Mouse (Mus musculus) embryonic facial prominence, embryonic 12.5 days (tissue): ENCODE measurements at regions not wholly inside any gene's neighbourhood (a gene's known extent, or its start where the extent isn't known, plus 50 kb on each side); places are given as distances from the start of the nearest gene placed in this dataset.

Experiments used
- ATAC-seq: fragments of 200-750 bp; cut with Nextera tagmentation; 2 replicates; pipeline ENCODE4 v1.8.0; 2017; ENCODE audit not compliant: insufficient number of reproducible peaks, insufficient read depth, low FRiP score, low TSS enrichment
- H3K27ac ChIP-seq: fragments of 300-500 bp; sonication (generic); 2 replicates; pipeline ENCODE4 v1.5.1; 2016; ENCODE audit warnings: mild to moderate bottlenecking
- H3K27me3 ChIP-seq: fragments of 300-500 bp; sonication (generic); 2 replicates; pipeline ENCODE4 v1.6.1; 2016; ENCODE audit warnings: mild to moderate bottlenecking, moderate library complexity
- H3K36me3 ChIP-seq: fragments of 300-500 bp; sonication (generic); 2 replicates; pipeline ENCODE4 v1.6.1; 2016; ENCODE audit warnings: mild to moderate bottlenecking
- H3K4me1 ChIP-seq: fragments of 300-500 bp; sonication (generic); 2 replicates; pipeline ENCODE4 v1.6.1; 2016
- H3K4me2 ChIP-seq: fragments of 300-500 bp; sonication (generic); replicated peaks from 2 replicates; pipeline ENCODE4 v1.6.1; 2016; ENCODE audit warnings: mild to moderate bottlenecking, moderate library complexity
- H3K4me3 ChIP-seq: fragments of 300-500 bp; sonication (generic); 2 replicates; pipeline ENCODE4 v1.5.1; 2016; ENCODE audit warnings: mild to moderate bottlenecking
- H3K9ac ChIP-seq: fragments of 300-500 bp; sonication (generic); 2 replicates; pipeline ENCODE4 v1.6.1; 2016; ENCODE audit warnings: mild to moderate bottlenecking, moderate library complexity
- H3K9me3 ChIP-seq: fragments of 300-500 bp; sonication (generic); 2 replicates; pipeline ENCODE4 v1.6.1; 2016; ENCODE audit warnings: mild to moderate bottlenecking, moderate library complexity
- WGBS: fragments of 180-500 bp; shearing (Covaris S2); methylation state at CpG from one replicate; pipeline ENCODE4 v1.1.7; 2016; 5-methylcytosine and 5-hydroxymethylcytosine counted together

- Histone ChIP-seq H3K9me3 (no peaks in the 10 kb centered on the region), H3K9ac (no peak overlapping the region), H3K4me3 (no peak overlapping the region), H3K27me3 (no peaks in the 10 kb centered on the region), H3K27ac (no peak overlapping the region), H3K36me3 (no peaks in the 10 kb centered on the region), H3K4me2 (no peak overlapping the region), H3K4me1 (no peaks in the 10 kb centered on the region)
- no peak for ATAC-seq
- 72% methylated on average over 7 of the region's 7 CpGs for WGBS
Observed at GRCm38 (mm10) chr13:31425825-31426500, 130.0 kb upstream of the Foxq1 start.

DNA sequence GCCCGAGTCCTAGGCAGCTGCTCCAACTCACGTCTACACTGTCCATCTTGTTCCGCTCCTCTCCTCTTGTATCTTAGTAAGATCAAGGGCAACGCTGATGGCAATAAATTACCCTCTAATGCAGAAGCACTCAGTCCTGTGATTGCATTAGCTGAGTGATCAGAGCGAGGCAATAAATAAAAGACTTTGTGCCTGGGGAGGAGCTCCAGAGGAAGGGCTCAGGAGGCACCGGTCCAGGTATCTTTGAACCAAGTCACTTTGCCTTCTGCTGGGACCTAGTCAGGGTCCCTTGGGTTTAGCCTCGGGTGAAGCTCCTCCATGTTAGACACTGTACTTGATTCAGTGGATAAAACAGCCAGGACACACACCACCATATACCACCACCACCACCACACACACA is 119.5 kb upstream of the Foxq1 start:
- Histone ChIP-seq H3K4me3 (no peak overlapping the region), H3K36me3 (no peaks in the 10 kb centered on the region), H3K9me3 (no peaks in the 10 kb centered on the region), H3K9ac (no peak overlapping the region), H3K27ac (no peak overlapping the region), H3K4me2 (no peak overlapping the region), H3K4me1 (no peaks in the 10 kb centered on the region), H3K27me3 (no peaks in the 10 kb centered on the region)
- no peak for ATAC-seq
- WGBS: 85% methylated on average over 7 of the region's 7 CpGs

DNA sequence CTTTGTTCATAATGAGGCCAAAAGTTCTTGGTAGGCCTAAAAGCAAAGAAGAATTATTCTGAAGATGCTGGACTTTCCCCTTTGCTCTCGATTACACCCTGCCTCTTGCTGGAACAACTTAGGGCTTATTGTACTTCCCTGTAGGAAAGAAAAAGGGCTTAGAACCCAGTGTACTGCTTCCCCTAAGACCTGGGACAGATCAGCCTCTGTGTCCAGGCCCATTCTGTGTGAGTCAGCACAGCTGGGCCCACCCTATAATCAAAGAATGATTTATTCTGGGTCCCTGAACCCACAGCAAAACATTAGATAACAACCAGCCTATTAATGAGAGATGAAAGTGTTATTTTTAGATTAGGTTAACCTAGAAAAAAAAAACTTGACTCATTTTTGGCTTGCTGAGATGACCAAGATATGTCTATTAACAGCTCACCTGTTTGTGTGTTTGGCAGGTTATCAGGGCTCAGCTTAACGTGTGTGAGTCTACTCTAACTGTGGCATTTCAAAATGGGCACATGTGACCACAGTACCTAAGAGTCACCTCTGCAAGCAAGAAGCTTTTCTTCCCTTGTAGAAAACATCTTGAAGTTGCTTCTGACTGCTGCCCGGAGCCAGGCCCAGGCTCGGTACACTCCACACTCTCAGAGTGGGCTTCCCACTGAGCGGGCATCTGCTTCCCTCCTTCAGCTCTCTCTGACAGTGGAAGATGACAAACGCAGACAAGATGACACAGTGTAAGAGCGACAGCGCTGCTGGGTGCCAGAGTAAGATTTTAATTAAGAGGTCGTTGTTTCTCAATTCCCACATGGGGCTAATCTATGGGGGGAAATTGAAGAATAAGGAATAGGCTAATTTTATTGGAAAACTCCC is 115.9 kb upstream of the Foxq1 start:
- Histone ChIP-seq H3K36me3 (no peaks in the 10 kb centered on the region), H3K4me1 (no peaks in the 10 kb centered on the region), H3K27me3 (no peaks in the 10 kb centered on the region), H3K9ac (no peak overlapping the region), H3K27ac (no peak overlapping the region), H3K9me3 (no peaks in the 10 kb centered on the region), H3K4me2 (no peak overlapping the region), H3K4me3 (no peak overlapping the region)
- 64% methylated on average over 9 of the region's 9 CpGs for WGBS
- ATAC-seq: no peak

GRCm38 (mm10) chr13:31458883-31459282 is 97.1 kb upstream of the Foxq1 start:
- Histone ChIP-seq H3K27me3 (no peaks in the 10 kb centered on the region), H3K9ac (no peak overlapping the region), H3K4me3 (no peak overlapping the region), H3K27ac (no peak overlapping the region), H3K36me3 (no peaks in the 10 kb centered on the region), H3K4me1 (no peaks in the 10 kb centered on the region), H3K9me3 (no peaks in the 10 kb centered on the region), H3K4me2 (no peak overlapping the region)
- no peak for ATAC-seq
- 83% methylated on average over 2 of the region's 2 CpGs for WGBS

GRCm38 (mm10) chr13:31465141-31465540 is 90.8 kb upstream of the Foxq1 start:
- H3K27me3 ChIP-seq: no peaks in the 10 kb centered on the region
- no peak overlapping the region for H3K4me2 ChIP-seq
- H3K4me1 ChIP-seq: no peaks in the 10 kb centered on the region
- H3K9me3 ChIP-seq: no peaks in the 10 kb centered on the region
- H3K9ac ChIP-seq: no peak overlapping the region
- H3K4me3 ChIP-seq: no peak overlapping the region
- H3K36me3 ChIP-seq: no peaks in the 10 kb centered on the region
- ATAC-seq: no peak
- 84% methylated on average over 8 of the region's 8 CpGs for WGBS
- H3K27ac ChIP-seq: no peak overlapping the region

DNA sequence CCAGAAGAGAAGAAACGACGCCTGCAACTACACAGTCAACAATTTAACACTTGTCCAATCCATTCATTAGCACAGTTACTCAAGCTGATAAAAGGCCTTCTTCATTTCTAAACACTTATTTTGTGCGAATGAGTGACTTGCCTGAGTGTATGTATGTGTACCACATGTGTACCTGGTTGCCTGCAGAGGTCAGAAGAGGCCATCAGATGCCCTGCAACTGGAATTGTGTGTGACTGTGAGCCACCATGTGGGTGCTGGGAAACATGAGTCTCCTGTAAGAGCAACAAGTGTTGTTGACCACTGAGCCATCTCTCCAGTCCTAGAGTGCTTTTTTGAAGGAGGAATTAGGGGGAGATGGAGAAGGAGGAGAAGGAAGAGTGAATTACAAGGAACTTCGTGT is 90.2 kb upstream of the Foxq1 start:
- no peak overlapping the region for H3K9ac ChIP-seq
- no peak overlapping the region for H3K27ac ChIP-seq
- H3K4me1 ChIP-seq: no peaks in the 10 kb centered on the region
- no peaks in the 10 kb centered on the region for H3K27me3 ChIP-seq
- H3K9me3 ChIP-seq: no peaks in the 10 kb centered on the region
- WGBS: 80% methylated on average over 4 of the region's 4 CpGs
- no peak overlapping the region for H3K4me3 ChIP-seq
- ATAC-seq: no peak
- no peaks in the 10 kb centered on the region for H3K36me3 ChIP-seq
- H3K4me2 ChIP-seq: no peak overlapping the region

DNA sequence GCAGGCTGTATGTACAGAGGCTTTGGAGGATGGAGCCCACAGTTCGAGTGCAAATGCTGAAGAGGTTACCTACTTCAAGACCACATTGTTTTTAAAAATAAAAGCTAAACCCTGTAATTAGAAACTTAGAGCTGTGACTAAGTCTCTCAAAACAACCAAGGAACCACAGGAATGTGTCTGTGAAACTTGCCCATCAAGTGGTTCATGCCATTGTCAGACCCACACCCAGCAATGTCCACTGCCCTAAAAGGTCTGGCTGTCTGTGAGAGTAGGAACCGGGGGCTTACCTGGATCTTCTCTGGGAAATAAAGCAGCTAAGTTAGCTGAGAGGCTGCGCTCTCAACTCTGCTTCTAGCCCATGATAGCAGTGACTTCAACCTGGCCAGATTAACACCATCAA is 87.8 kb upstream of the Foxq1 start:
- Histone ChIP-seq H3K4me3 (no peak overlapping the region), H3K27ac (no peak overlapping the region), H3K36me3 (no peaks in the 10 kb centered on the region), H3K4me1 (no peaks in the 10 kb centered on the region), H3K27me3 (no peaks in the 10 kb centered on the region), H3K9ac (no peak overlapping the region), H3K9me3 (no peaks in the 10 kb centered on the region), H3K4me2 (no peak overlapping the region)
- WGBS: 72% methylated on average over 3 of the region's 3 CpGs
- no peak for ATAC-seq

GRCm38 (mm10) chr13:31468983-31469382 is 87.0 kb upstream of the Foxq1 start:
- no peak for ATAC-seq
- WGBS: 67% methylated on average over 3 of the region's 3 CpGs
- no peaks in the 10 kb centered on the region for H3K36me3 ChIP-seq
- no peak overlapping the region for H3K27ac ChIP-seq
- H3K9me3 ChIP-seq: no peaks in the 10 kb centered on the region
- no peaks in the 10 kb centered on the region for H3K27me3 ChIP-seq
- H3K9ac ChIP-seq: no peak overlapping the region
- H3K4me3 ChIP-seq: no peak overlapping the region
- no peaks in the 10 kb centered on the region for H3K4me1 ChIP-seq
- H3K4me2 ChIP-seq: no peak overlapping the region

DNA sequence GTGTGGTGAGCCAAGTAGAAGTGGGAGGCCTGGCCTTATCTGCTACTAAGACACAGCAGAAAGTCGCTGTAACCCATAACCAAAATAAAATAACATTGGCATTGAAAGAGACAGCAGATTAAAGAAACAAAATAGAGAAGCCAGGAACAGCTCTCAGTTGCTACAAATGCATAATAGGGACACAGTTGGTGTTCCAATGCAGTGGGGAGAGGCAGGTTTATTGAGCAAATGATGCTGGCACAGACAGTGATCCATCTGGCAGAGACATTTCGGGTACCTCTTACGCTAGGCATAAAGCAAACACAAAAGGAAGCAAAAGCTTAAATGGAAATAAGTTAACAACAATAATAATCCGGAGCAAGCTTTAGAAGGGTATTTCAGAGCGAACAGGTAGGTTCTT is 83.6 kb upstream of the Foxq1 start:
- no peak for ATAC-seq
- H3K36me3 ChIP-seq: no peaks in the 10 kb centered on the region
- WGBS: 85% methylated on average over 5 of the region's 5 CpGs
- no peaks in the 10 kb centered on the region for H3K9me3 ChIP-seq
- no peak overlapping the region for H3K9ac ChIP-seq
- no peak overlapping the region for H3K4me3 ChIP-seq
- H3K27me3 ChIP-seq: no peaks in the 10 kb centered on the region
- H3K27ac ChIP-seq: no peak overlapping the region
- H3K4me2 ChIP-seq: no peak overlapping the region
- no peaks in the 10 kb centered on the region for H3K4me1 ChIP-seq

DNA sequence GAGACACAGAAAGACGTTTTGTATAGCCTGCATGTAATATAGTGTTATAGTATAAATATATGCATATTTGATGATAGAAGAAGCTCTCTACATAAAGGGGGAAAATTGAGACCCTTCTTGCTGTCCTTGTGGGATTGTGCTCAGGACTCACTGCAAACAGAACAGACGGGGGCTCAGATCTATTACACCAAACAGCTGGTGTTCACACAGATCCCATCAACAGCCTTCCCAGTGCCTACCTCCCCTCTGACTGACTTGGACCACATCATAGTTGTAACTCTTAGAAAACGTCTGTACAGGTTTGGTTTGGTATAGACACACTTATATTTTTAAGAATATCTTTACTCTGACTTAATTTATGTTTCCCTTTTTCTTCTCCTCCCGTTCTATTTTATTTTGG is 83.1 kb upstream of the Foxq1 start:
- no peak overlapping the region for H3K27ac ChIP-seq
- no peak overlapping the region for H3K9ac ChIP-seq
- no peaks in the 10 kb centered on the region for H3K9me3 ChIP-seq
- no peaks in the 10 kb centered on the region for H3K4me1 ChIP-seq
- no peak for ATAC-seq
- no peaks in the 10 kb centered on the region for H3K36me3 ChIP-seq
- WGBS: 53% methylated on average over 4 of the region's 4 CpGs
- H3K27me3 ChIP-seq: no peaks in the 10 kb centered on the region
- H3K4me3 ChIP-seq: no peak overlapping the region
- H3K4me2 ChIP-seq: no peak overlapping the region

GRCm38 (mm10) chr13:31473275-31473674 is 82.7 kb upstream of the Foxq1 start:
- Histone ChIP-seq H3K27ac (no peak overlapping the region), H3K27me3 (no peaks in the 10 kb centered on the region), H3K36me3 (no peaks in the 10 kb centered on the region), H3K4me2 (no peak overlapping the region), H3K4me3 (no peak overlapping the region), H3K9ac (no peak overlapping the region), H3K4me1 (no peaks in the 10 kb centered on the region), H3K9me3 (no peaks in the 10 kb centered on the region)
- ATAC-seq: no peak
- 89% methylated on average over 1 of the region's 1 CpGs for WGBS

DNA sequence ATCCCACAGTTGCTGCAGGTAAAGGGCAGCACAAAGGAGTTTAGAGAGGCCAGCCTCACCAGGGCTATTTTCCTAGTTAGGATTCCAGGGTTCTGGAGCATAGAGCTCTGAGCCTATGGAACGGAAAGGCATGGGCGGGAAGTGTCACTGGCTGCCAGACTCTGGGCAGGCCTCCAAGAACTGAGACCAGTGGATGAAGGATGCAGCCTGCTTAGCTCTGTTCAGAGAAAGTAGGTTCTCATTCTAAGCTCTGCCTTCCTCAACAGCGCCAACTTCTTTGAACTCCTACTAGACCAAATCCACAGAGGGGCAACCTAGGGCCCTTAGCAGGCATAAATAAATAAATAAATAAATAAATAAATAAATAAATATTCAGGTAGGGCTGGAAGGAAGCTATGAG is 80.1 kb upstream of the Foxq1 start:
- no peak overlapping the region for H3K4me3 ChIP-seq
- H3K4me1 ChIP-seq: no peaks in the 10 kb centered on the region
- H3K36me3 ChIP-seq: no peaks in the 10 kb centered on the region
- ATAC-seq: no peak
- H3K4me2 ChIP-seq: no peak overlapping the region
- H3K9ac ChIP-seq: no peak overlapping the region
- H3K27ac ChIP-seq: no peak overlapping the region
- no peaks in the 10 kb centered on the region for H3K27me3 ChIP-seq
- 75% methylated on average over 3 of the region's 3 CpGs for WGBS
- H3K9me3 ChIP-seq: no peaks in the 10 kb centered on the region
